Mouse (Mus musculus) splenic B cell, adult 2 months (primary cell): ENCODE measurements around the gene Marco.

Source experiments
- DNase-seq: peaks from one replicate; pipeline ENCODE4 v3.0.0-alpha.2; 2011; ENCODE audit warnings: low read depth, low spot score
- H3K27me3 ChIP-seq: 2 replicates; pipeline ENCODE4 v1.6.1; 2012; ENCODE audit warnings: mild to moderate bottlenecking, low read length, moderate library complexity, mixed read lengths; ENCODE audit not compliant: control insufficient read depth, poor library complexity, insufficient read depth, severe bottlenecking
- H3K36me3 ChIP-seq: 2 replicates; pipeline ENCODE4 v1.6.1; 2012; ENCODE audit warnings: mild to moderate bottlenecking, low read length, moderate library complexity, mixed read lengths; ENCODE audit not compliant: control insufficient read depth, poor library complexity, insufficient read depth, severe bottlenecking

Marco gene

GRCm38 (mm10) chr1:120504924-120505323, at the start of gene Marco:
Gene Marco, minus strand, starts transcription at chr1:120505024.
- Histone ChIP-seq H3K27me3 (no peaks in the 10 kb centered on the region), H3K36me3 (no peaks in the 10 kb centered on the region)
- no peak for DNase-seq

GRCm38 (mm10) chr1:120539506-120540029, 34.7 kb upstream of the Marco start:
- no peaks in the 10 kb centered on the region for H3K27me3 ChIP-seq
- no peaks in the 10 kb centered on the region for H3K36me3 ChIP-seq
- no peak for DNase-seq

- DNase-seq: no peak
- no peaks in the 10 kb centered on the region for H3K36me3 ChIP-seq
- H3K27me3 ChIP-seq: no peaks in the 10 kb centered on the region
Observed at GRCm38 (mm10) chr1:120536998-120537397, 32.2 kb upstream of the Marco start.

- no peak for DNase-seq
- Histone ChIP-seq H3K27me3 (no peaks in the 10 kb centered on the region), H3K36me3 (no peaks in the 10 kb centered on the region)
Observed at GRCm38 (mm10) chr1:120535919-120536318, 31.1 kb upstream of the Marco start.

- no peaks in the 10 kb centered on the region for H3K36me3 ChIP-seq
- peak; percentile 33 for DNase-seq
- no peaks in the 10 kb centered on the region for H3K27me3 ChIP-seq
Observed at GRCm38 (mm10) chr1:120532321-120532916, 27.6 kb upstream of the Marco start.

- no peaks in the 10 kb centered on the region for H3K36me3 ChIP-seq
- no peaks in the 10 kb centered on the region for H3K27me3 ChIP-seq
Observed at GRCm38 (mm10) chr1:120531770-120532169, 26.9 kb upstream of the Marco start.

GRCm38 (mm10) chr1:120529881-120530280, 25.1 kb upstream of the Marco start:
- DNase-seq: no peak
- no peaks in the 10 kb centered on the region for H3K36me3 ChIP-seq
- no peaks in the 10 kb centered on the region for H3K27me3 ChIP-seq

More at GRCm38 (mm10) chr1:120531770-120532169, 26.9 kb upstream of the Marco start:
- no peak for DNase-seq

- no peaks in the 10 kb centered on the region for H3K36me3 ChIP-seq
- peak; percentile 8 for DNase-seq
- H3K27me3 ChIP-seq: no peaks in the 10 kb centered on the region
Observed at GRCm38 (mm10) chr1:120517618-120518017, 12.8 kb upstream of the Marco start.

GRCm38 (mm10) chr1:120510311-120510710, 5.5 kb upstream of the Marco start:
- DNase-seq: no peak
- Histone ChIP-seq H3K36me3 (no peaks in the 10 kb centered on the region), H3K27me3 (no peaks in the 10 kb centered on the region)

GRCm38 (mm10) chr1:120508976-120509375, 4.2 kb upstream of the Marco start:
- DNase-seq: no peak
- no peaks in the 10 kb centered on the region for H3K36me3 ChIP-seq
- H3K27me3 ChIP-seq: no peaks in the 10 kb centered on the region

- H3K36me3 ChIP-seq: no peaks in the 10 kb centered on the region
- no peaks in the 10 kb centered on the region for H3K27me3 ChIP-seq
- peak; percentile 25 for DNase-seq
Observed at GRCm38 (mm10) chr1:120504046-120504710, 646 bp downstream of the Marco start.

- peak; percentile 45 for DNase-seq
- Histone ChIP-seq H3K27me3 (no peaks in the 10 kb centered on the region), H3K36me3 (no peaks in the 10 kb centered on the region)
Observed at GRCm38 (mm10) chr1:120501496-120501895, 3.3 kb downstream of the Marco start.

GRCm38 (mm10) chr1:120498036-120498435, 6.8 kb downstream of the Marco start:
- no peaks in the 10 kb centered on the region for H3K27me3 ChIP-seq
- H3K36me3 ChIP-seq: no peaks in the 10 kb centered on the region
- DNase-seq: no peak

GRCm38 (mm10) chr1:120480937-120481336, 23.9 kb downstream of the Marco start:
- Histone ChIP-seq H3K27me3 (no peaks in the 10 kb centered on the region), H3K36me3 (no peaks in the 10 kb centered on the region)
- no peak for DNase-seq

- no peak for DNase-seq
- Histone ChIP-seq H3K27me3 (no peaks in the 10 kb centered on the region), H3K36me3 (no peaks in the 10 kb centered on the region)
Observed at GRCm38 (mm10) chr1:120474825-120475224, 30.0 kb downstream of the Marco start.
